Mouse (Mus musculus) monocyte, adult 5-6 weeks (primary cell): ENCODE measurements at regions not wholly inside any gene's neighbourhood (a gene's known extent, or its start where the extent isn't known, plus 50 kb on each side); places are given as distances from the start of the nearest gene placed in this dataset.

ENCODE experiments used
- ATAC-seq: fragments of 153-309, 156-312 bp; replicated peaks from 2 replicates; pipeline ENCODE4 v1.8.0; 2017; ENCODE audit warnings: mild to moderate bottlenecking; ENCODE audit not compliant: low TSS enrichment, insufficient number of reproducible peaks, severe bottlenecking, poor library complexity, low FRiP score

DNA sequence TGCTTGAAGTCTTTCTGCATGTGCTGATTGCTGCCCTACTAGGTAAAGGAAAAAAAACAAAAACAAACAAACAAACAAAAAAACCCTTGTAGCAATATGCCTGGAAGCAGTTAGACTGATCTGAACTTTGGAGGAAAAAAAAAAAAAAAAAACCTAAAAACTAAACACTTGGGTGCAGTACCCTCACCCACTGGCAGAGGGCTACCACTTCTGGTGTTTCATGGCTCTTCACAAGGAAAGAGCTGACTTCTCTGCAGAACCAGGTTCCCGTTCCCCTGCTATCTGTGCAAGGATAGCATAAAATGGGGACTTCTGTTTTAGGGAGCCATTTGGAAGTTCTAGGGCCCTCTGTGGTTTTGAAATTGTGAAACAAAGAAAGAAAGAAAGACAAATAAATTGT, 52.2 kb upstream of the Otud4 start:
- ATAC-seq, result no peak

DNA sequence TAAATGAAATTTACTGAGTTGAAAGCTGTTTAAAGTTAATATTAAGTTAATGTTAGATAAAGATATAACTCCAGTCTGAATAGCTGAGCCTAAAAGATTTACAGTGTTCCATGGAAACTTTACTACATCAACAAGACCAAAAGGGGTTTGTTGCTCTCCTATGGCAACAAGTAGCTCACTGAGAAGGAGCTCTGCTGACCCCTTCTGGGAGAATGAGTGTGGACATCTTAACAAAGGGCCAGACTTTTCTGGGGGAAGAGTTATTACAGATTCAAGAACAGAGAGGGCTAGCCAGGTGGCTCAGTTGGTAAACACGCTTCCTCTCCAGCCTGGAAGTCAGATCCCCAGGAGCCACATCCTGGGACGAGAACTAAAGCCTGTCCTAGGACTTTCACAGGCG, 54.5 kb upstream of the Otud4 start:
- ATAC-seq, result no peak

- ATAC-seq, result no peak
Observed at GRCm38 (mm10) chr8:79583326-79583725, 56.1 kb upstream of the Otud4 start.

DNA sequence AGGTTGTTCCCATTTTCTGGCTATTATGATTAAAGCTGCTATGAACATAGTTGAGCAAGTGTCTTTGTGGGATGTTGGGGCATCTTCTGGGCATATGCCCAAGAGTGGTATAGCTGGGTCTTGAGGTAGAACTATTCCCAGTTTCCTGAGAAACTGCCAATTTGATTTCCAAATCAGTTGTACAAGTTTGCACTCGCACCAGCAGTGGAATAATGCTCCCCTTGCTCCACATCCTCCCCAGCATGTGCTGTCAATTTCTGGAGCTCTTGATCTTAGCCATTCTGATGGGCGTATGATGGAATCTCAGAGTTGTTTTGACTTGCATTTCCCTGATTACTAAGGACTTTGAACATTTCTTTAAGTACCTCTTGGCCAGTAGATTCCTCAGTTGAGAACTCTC, 57.2 kb upstream of the Otud4 start:
- no peak for ATAC-seq

- ATAC-seq, result no peak
Observed at GRCm38 (mm10) chr8:79576086-79576485, 63.3 kb upstream of the Otud4 start.

DNA sequence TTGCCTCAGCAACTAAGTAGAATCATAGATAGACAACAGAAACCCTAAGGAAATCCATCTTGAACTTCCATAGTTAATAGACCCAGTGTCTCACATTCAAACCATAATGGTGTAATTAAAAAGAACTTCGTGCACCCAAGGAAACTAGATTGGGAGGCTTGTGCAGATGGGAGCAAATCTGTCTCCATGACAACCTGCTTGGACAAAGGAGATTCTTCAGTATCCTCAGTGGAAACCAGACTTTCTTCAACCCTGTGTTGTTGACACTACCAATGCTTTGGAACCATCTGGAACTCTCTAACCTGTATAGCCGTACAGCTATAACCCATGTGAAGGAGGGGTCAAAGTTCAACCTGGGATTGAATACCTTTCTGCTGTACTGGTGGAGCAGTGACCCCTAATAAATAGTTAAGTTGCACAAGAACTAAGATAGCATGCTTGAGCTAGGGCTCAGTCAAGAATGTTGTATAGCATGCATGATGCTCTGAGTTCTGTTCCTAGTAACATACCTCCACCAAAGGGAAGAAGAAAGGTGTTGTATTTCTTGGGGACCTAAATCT, 64.2 kb upstream of the Otud4 start:
- no peak for ATAC-seq

GRCm38 (mm10) chr8:79573491-79573890, 65.9 kb upstream of the Otud4 start:
- no peak for ATAC-seq

DNA sequence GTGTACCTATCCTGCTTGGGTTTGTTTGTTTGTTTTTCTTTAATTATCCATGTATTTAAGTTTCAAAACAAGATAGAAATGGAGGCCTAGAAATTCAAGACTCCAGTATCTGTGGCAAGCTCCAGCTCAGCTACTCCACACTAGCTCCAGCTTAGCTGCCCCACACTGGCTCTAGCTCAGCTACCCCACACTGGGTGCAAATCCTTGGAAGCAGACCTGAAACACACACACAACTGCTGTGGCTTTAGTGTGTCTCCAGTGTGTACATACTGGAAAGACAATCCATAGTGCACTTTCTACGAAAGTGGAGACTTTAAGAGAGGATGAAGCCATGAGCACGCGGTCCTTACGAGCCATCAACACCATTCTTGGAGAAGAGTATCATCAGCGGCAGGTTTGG, 66.9 kb upstream of the Otud4 start:
- ATAC-seq, result no peak

GRCm38 (mm10) chr8:79563101-79563500, 76.3 kb upstream of the Otud4 start:
- no peak for ATAC-seq

DNA sequence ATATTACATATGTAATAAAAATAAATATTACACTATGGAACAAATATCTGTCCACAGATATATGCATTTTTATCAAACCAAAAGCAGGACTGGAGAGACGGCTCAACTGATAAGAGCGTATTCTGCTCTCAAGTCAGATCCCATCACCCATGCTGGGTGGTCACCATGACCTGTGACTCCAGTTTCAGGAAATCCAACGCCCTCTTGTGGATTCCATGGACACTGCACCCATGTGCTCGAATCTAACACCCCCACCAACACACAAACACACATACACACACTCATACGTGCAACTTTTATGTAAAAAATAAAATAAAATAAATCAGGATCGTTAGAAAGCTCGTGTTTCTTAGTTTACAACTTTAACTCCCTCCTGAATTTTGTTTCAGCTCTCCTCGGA, 76.7 kb upstream of the Otud4 start:
- ATAC-seq, result no peak

- ATAC-seq, result no peak
Observed at GRCm38 (mm10) chr8:79562071-79562581, 77.3 kb upstream of the Otud4 start.

GRCm38 (mm10) chr8:79561269-79562063, 78.0 kb upstream of the Otud4 start:
- no peak for ATAC-seq

DNA sequence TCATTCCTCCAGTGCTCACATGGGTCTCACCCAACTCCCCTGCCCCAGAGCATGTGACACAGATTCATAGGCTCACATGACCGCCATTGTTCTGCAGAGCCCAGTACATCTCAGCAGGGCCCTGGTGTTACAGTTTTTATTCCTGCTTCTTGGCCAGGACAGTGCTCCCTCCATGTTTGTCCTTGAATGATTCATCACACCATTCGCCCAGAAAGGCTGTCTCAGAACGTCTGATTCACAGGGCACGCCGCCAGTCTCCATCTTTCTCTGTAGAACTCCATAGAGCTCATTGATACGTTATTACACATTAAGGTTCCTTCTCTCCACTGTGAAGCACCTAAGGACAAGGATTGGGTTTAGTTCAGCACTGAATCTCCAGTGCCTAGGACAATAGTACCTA, 79.9 kb upstream of the Otud4 start:
- no peak for ATAC-seq

DNA sequence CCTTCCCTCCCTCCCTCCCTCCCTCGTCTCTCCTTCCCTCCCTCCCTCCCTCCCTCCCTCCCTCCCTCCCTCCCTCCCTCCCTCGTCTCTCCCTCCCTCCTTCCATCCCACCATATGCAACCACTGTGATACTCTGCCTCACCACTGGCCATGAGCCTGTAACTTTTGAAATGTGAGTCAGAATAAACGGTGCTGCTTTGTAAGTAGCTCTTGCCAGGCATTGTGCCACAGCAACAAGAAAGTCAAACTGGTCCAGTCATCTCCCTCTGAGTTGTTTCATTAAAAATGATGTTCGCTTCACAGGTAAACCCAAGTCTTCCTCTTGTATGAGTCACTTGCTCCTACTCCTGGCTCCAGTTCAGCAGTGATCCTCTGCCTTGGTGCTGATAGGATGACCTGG, 85.1 kb upstream of the Otud4 start:
- no peak for ATAC-seq

GRCm38 (mm10) chr8:79550151-79550550, 89.3 kb upstream of the Otud4 start:
- ATAC-seq, result no peak

GRCm38 (mm10) chr8:79548156-79548555, 91.3 kb upstream of the Otud4 start:
- ATAC-seq, result no peak

GRCm38 (mm10) chr8:79545866-79546373, 93.5 kb upstream of the Otud4 start:
- no peak for ATAC-seq

GRCm38 (mm10) chr8:79542461-79542860, 97.0 kb upstream of the Otud4 start:
- ATAC-seq, result no peak

GRCm38 (mm10) chr8:79540053-79540452, 99.4 kb upstream of the Otud4 start:
- ATAC-seq, result no peak

- ATAC-seq, result no peak
Observed at GRCm38 (mm10) chr8:79534271-79534889, 105.0 kb upstream of the Otud4 start.
